Mouse (Mus musculus) yolk sac, embryonic 10.5 days (tissue): ENCODE measurements at regions not wholly inside any gene's neighbourhood (a gene's known extent, or its start where the extent isn't known, plus 50 kb on each side); places are given as distances from the start of the nearest gene placed in this dataset.

Experiments used
- DNase-seq: peaks from one replicate; pipeline ENCODE4 v3.0.0-alpha.2; 2017; ENCODE audit warnings: low spot score

- DNase-seq: no peak
Measured at GRCm38 (mm10) chr14:17347286-17347685, 312.8 kb upstream of the Thrb start.

- no peak for DNase-seq
Measured at GRCm38 (mm10) chr14:17352324-17353037, 307.6 kb upstream of the Thrb start.

- DNase-seq: no peak
Measured at GRCm38 (mm10) chr14:17361910-17362309, 298.2 kb upstream of the Thrb start.

- DNase-seq: no peak
Measured at GRCm38 (mm10) chr14:17402751-17403479, 257.1 kb upstream of the Thrb start.

GRCm38 (mm10) chr14:17405551-17406336, 254.3 kb upstream of the Thrb start:
- peak; percentile 25 for DNase-seq

GRCm38 (mm10) chr14:17406879-17407278, 253.2 kb upstream of the Thrb start:
- no peak for DNase-seq

- no peak for DNase-seq
Measured at GRCm38 (mm10) chr14:17408343-17408742, 251.7 kb upstream of the Thrb start.

- no peak for DNase-seq
Measured at GRCm38 (mm10) chr14:17408813-17409212, 251.2 kb upstream of the Thrb start.

GRCm38 (mm10) chr14:17409497-17409896, 250.6 kb upstream of the Thrb start:
- no peak for DNase-seq

- DNase-seq: peak; percentile 18
Measured at GRCm38 (mm10) chr14:17410752-17411151, 249.3 kb upstream of the Thrb start.

- DNase-seq: no peak
Measured at GRCm38 (mm10) chr14:17411299-17411698, 248.8 kb upstream of the Thrb start.

DNA sequence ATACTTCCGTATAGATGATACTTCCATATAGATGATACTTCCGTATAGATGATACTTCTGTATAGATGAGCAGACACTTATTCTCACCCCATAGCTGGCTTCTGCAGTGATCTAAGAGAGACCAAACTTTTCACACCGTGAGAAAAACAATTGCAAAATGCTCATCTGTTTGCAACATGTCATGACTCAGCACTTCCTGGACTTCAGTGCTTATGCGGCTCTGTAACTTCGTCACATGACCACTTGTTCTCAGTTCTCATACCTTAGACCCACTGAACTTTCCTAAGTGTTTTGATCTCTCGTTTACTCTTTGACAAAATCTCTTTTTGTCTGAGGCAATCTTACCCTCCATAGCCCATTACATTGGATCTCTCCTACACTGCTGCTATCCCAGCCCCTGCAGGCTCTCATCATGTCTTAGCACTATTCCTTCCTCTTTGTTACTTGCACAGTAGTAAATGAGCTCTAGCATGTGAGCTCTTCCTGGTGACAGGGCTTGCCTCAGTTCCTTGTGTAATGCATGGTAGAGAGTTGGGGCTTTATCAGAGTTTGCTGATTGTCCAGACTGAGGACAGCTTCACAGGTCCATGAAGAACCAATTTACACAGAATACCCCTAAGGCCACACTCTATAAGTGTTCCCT, 245.7 kb upstream of the Thrb start:
- no peak for DNase-seq

- no peak for DNase-seq
Measured at GRCm38 (mm10) chr14:17427751-17428150, 232.3 kb upstream of the Thrb start.

- no peak for DNase-seq
Measured at GRCm38 (mm10) chr14:17429157-17429556, 230.9 kb upstream of the Thrb start.

- DNase-seq: no peak
Measured at GRCm38 (mm10) chr14:17433346-17433745, 226.7 kb upstream of the Thrb start.

DNA sequence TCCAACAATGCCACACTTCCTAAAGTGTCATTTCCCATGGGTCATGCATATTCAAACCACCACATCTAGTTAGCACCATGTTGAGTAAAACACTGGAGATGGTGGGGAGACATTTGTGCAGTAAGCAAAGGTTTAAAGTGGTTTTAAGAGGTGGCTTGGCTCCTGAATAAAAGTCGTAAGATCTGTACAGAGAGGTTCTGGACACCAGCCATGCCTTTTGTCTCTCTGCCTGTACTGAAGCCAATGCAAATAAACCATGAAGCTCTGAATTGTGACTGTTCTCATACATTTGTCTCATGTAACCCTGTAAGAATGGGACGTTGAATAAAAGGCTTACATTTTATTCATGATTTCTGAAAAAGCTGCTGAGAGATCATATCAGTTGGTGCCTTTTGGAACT, 202.1 kb upstream of the Thrb start:
- no peak for DNase-seq

- no peak for DNase-seq
Measured at GRCm38 (mm10) chr14:17478963-17479362, 181.1 kb upstream of the Thrb start.

DNA sequence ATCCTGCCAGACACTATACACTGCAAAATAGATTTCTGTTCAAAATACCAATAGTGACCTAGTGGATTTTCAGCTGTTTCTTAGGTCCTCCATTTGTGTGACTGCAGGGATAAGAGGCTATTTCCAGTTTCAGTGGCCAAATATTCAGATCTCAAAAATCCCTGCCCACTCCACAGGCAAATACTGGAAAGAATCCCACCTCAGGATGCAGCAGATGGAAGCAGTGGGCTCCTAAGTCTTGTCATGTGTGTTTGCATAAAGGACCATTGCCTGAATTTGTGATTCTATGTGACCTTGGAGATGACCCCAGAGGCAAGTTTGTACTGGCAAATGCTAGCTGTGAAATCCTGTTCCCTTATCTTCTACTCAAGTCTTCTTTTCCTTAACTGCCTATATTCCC, 175.2 kb upstream of the Thrb start:
- DNase-seq: no peak

GRCm38 (mm10) chr14:17513756-17514155, 146.3 kb upstream of the Thrb start:
- DNase-seq: no peak

GRCm38 (mm10) chr14:17522696-17523095, 137.4 kb upstream of the Thrb start:
- no peak for DNase-seq

DNA sequence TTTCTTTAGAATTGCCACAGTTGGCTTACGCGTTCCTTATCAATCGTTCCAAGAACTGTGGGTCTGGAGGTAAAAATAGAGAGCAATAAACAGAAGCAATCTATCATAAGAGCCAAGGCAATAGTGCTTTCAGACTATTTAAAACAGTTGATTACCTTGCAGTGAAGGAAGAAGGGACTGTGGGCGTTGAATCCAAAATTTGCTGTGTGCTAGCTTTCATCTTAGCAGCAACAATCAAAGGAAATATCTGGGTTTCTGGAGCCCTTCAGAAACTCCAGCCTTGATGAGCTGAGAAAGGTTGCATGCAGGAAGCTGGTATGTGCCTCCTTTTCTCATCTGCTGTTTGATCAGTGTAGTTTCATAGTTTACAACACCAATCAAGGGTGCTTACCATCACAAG, 136.1 kb upstream of the Thrb start:
- no peak for DNase-seq

DNA sequence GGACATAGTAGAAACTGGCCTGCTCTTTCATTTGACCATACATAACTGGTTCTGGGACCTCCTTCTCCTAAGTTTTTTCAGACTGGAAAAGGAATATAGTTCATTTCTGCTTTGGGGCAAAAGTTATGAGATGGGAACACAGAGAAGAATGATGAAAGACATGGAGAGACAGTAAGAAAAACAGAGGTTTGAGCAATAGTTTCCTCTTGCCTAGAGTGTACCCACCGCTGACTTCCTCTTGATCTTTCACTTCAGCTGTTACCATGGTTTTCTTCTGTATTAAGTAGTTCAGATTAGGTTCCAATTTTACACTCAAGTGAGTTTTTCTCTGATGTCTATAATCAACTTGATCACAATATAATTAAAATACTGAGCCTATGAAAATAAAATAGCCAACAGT, 120.7 kb upstream of the Thrb start:
- DNase-seq: no peak
